Mouse (Mus musculus) adipocyte (in vitro differentiated cells): Measurements from ENCODE around the gene Btg3.
A peak's percentile ranks its signal among the peaks of the same experiment; 100 is the strongest.

Experiments
- DNase-seq: peaks from one replicate; pipeline ENCODE4 v3.0.0-alpha.2; 2016; ENCODE audit warnings: low spot score

The Btg3 gene

GRCm38 (mm10) chr16:78346662-78347327 lies 30.2 kb downstream of the Btg3 start:
- DNase-seq = peak; percentile 20

GRCm38 (mm10) chr16:78343792-78344191 lies 33.2 kb downstream of the Btg3 start:
- no peak for DNase-seq

GRCm38 (mm10) chr16:78342767-78343166 lies 34.2 kb downstream of the Btg3 start:
- DNase-seq = no peak

- no peak for DNase-seq
Observed at GRCm38 (mm10) chr16:78341356-78341755, 35.6 kb downstream of the Btg3 start.

- DNase-seq = no peak
Observed at GRCm38 (mm10) chr16:78337226-78337625, 39.8 kb downstream of the Btg3 start.

- DNase-seq = no peak
Observed at GRCm38 (mm10) chr16:78327999-78328398, 49.0 kb downstream of the Btg3 start.

- no peak for DNase-seq
Observed at GRCm38 (mm10) chr16:78327562-78327961, 49.4 kb downstream of the Btg3 start.

- no peak for DNase-seq
Observed at GRCm38 (mm10) chr16:78325972-78326848, 50.8 kb downstream of the Btg3 start.

- DNase-seq = no peak
Observed at GRCm38 (mm10) chr16:78322140-78322539, 54.9 kb downstream of the Btg3 start.

- DNase-seq = no peak
Observed at GRCm38 (mm10) chr16:78321559-78321958, 55.4 kb downstream of the Btg3 start.

- no peak for DNase-seq
Observed at GRCm38 (mm10) chr16:78319711-78320110, 57.3 kb downstream of the Btg3 start.

GRCm38 (mm10) chr16:78317960-78318359 lies 59.0 kb downstream of the Btg3 start:
- no peak for DNase-seq

GRCm38 (mm10) chr16:78316849-78317248 lies 60.1 kb downstream of the Btg3 start:
- DNase-seq = peak; percentile 10

- no peak for DNase-seq
Observed at GRCm38 (mm10) chr16:78314026-78314425, 63.0 kb downstream of the Btg3 start.

GRCm38 (mm10) chr16:78313135-78313887 lies 63.7 kb downstream of the Btg3 start:
- DNase-seq = no peak

GRCm38 (mm10) chr16:78309258-78309657 lies 67.7 kb downstream of the Btg3 start:
- no peak for DNase-seq

- no peak for DNase-seq
Observed at GRCm38 (mm10) chr16:78307476-78308192, 69.4 kb downstream of the Btg3 start.

GRCm38 (mm10) chr16:78306606-78307005 lies 70.4 kb downstream of the Btg3 start:
- DNase-seq = no peak

GRCm38 (mm10) chr16:78305606-78306100 lies 71.3 kb downstream of the Btg3 start:
- no peak for DNase-seq

- no peak for DNase-seq
Observed at GRCm38 (mm10) chr16:78302678-78303050, 74.3 kb downstream of the Btg3 start.

- no peak for DNase-seq
Observed at GRCm38 (mm10) chr16:78301831-78302677, 74.9 kb downstream of the Btg3 start.
